Mouse (Mus musculus) forebrain, embryonic 14.5 days (tissue): ENCODE measurements around the gene Tbcel. TPM values are rescaled to one million over a fixed set of nuclear protein-coding genes. Genes with fewer than 3 reads are reported as not detected.

Experiments used
- ATAC-seq: fragments of 200-750 bp; cut with Nextera tagmentation; 2 replicates; pipeline ENCODE4 v1.8.0; 2017; ENCODE audit warnings: mild to moderate bottlenecking, moderate library complexity
- DNase-seq: peaks from one replicate; pipeline ENCODE4 v3.0.0-alpha.2; 2015; ENCODE audit warnings: low spot score
- H3K27ac ChIP-seq: fragments of 300-500 bp; sonication (generic); 2 replicates; pipeline ENCODE4 v1.5.1; 2014; ENCODE audit warnings: low read depth, mild to moderate bottlenecking, control low read depth, low read length, moderate library complexity
- H3K27me3 ChIP-seq: fragments of 300-500 bp; sonication (generic); replicated peaks from 2 replicates; pipeline ENCODE4 v1.6.1; 2014; ENCODE audit warnings: low read length, control low read depth, mixed read lengths; ENCODE audit not compliant: control insufficient read depth, insufficient read depth
- H3K36me3 ChIP-seq: fragments of 300-500 bp; sonication (generic); 2 replicates; pipeline ENCODE4 v1.6.1; 2014; ENCODE audit warnings: low read length, control low read depth; ENCODE audit not compliant: control insufficient read depth, insufficient read depth
- H3K4me1 ChIP-seq: fragments of 300-500 bp; sonication (generic); 2 replicates; pipeline ENCODE4 v1.6.1; 2014; ENCODE audit warnings: antibody characterized with exemption, low read length, control low read depth; ENCODE audit not compliant: control insufficient read depth, insufficient read depth
- H3K4me2 ChIP-seq: fragments of 300-500 bp; sonication (generic); 2 replicates; pipeline ENCODE4 v1.6.1; 2014; ENCODE audit warnings: mild to moderate bottlenecking, control low read depth, low read length
- H3K4me3 ChIP-seq: fragments of 300-500 bp; sonication (generic); 2 replicates; pipeline ENCODE4 v1.5.1; 2014; ENCODE audit warnings: low read depth, low read length, control low read depth
- H3K9ac ChIP-seq: fragments of 300-500 bp; sonication (generic); 2 replicates; pipeline ENCODE4 v1.6.1; 2014; ENCODE audit warnings: mild to moderate bottlenecking, low read length, control low read depth, moderate library complexity
- H3K9me3 ChIP-seq: fragments of 300-500 bp; sonication (generic); replicated peaks from 2 replicates; pipeline ENCODE4 v1.6.1; 2016; ENCODE audit warnings: low read length, control low read depth, mixed read lengths; ENCODE audit not compliant: control insufficient read depth
- WGBS: fragments of 180-500 bp; shearing (Covaris S2); extraction: QIAGEN DNeasy Blood & Tissue Kit; methylation state at CpG from one replicate; pipeline ENCODE4 v1.1.7; 2014; 5-methylcytosine and 5-hydroxymethylcytosine counted together
- polyA plus RNA-seq: library from polyadenylated mRNA; unstranded; fragments of >200 nt; fragmentation: Nextera tagmentation; extraction: Ambion mirVana; gene quantifications from 2 replicates; pipeline ENCODE4 v1.2.1, GENCODE M21; 2014

Tbcel gene
- polyA plus RNA-seq, 1 experiment from 2014 or later: 5.6 TPM

DNA sequence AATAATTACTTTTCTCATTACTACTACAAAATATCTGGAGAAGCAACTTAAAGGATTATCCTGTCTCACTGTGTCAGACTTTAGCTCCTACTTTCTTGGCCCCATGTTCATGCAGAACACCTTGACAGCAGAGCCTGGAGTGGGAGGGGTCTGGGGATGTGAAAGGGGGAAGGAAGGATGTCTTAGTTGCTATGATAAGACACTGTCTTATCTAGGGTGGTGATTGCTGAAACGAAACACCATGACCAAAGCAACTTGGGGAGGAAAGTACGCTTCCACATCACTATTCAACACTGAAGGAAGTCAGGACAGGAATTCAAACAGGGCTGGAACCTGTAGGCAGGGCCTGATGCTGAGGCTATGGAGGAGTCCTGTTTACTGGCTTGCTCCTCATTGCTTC lies 11.3 kb downstream of the Tbcel start:
- no peak overlapping the region for H3K4me3 ChIP-seq
- peaks cover 4% of the 10 kb centered on the region for H3K4me1 ChIP-seq
- ATAC-seq (no peak), DNase-seq (no peak)
- H3K9ac ChIP-seq: no peak overlapping the region
- H3K36me3 ChIP-seq: no peaks in the 10 kb centered on the region
- H3K4me2 ChIP-seq: no peak overlapping the region
- H3K27me3 ChIP-seq: no peaks in the 10 kb centered on the region
- H3K27ac ChIP-seq: no peak overlapping the region
- 90% methylated on average over 2 of the region's 2 CpGs for WGBS
- no peaks in the 10 kb centered on the region; the same call in 1 of the 2 replicates for H3K9me3 ChIP-seq

DNA sequence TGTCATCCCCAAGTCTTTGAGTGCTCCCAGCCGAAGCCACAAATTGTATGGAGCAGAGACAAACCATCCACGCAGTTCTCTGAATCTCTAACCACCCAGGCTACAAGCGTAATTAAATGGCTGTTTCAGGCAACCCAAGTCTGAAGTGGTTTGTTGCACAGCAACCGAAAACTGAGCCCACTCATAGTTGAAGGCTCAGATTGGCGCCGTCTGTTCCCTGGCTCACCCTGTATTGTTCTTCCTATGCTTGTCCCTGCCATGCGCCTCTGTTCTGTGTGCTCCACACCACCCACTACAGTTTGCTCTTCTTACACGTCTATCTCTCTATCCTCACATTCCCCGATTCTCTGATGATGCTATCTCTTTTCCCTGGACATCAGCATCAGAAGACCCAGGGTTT lies 15.8 kb downstream of the Tbcel start:
- no peaks in the 10 kb centered on the region; the same call in 1 of the 2 replicates for H3K9me3 ChIP-seq
- no peak overlapping the region for H3K27ac ChIP-seq
- DNase-seq (peak; percentile 67), ATAC-seq (peak; percentile 65)
- no peak overlapping the region for H3K4me3 ChIP-seq
- no peak overlapping the region for H3K4me2 ChIP-seq
- H3K36me3 ChIP-seq: no peaks in the 10 kb centered on the region
- 69% methylated on average over 9 of the region's 9 CpGs for WGBS
- peaks cover 8% of the 10 kb centered on the region for H3K4me1 ChIP-seq
- no peaks in the 10 kb centered on the region for H3K27me3 ChIP-seq
- no peak overlapping the region for H3K9ac ChIP-seq

DNA sequence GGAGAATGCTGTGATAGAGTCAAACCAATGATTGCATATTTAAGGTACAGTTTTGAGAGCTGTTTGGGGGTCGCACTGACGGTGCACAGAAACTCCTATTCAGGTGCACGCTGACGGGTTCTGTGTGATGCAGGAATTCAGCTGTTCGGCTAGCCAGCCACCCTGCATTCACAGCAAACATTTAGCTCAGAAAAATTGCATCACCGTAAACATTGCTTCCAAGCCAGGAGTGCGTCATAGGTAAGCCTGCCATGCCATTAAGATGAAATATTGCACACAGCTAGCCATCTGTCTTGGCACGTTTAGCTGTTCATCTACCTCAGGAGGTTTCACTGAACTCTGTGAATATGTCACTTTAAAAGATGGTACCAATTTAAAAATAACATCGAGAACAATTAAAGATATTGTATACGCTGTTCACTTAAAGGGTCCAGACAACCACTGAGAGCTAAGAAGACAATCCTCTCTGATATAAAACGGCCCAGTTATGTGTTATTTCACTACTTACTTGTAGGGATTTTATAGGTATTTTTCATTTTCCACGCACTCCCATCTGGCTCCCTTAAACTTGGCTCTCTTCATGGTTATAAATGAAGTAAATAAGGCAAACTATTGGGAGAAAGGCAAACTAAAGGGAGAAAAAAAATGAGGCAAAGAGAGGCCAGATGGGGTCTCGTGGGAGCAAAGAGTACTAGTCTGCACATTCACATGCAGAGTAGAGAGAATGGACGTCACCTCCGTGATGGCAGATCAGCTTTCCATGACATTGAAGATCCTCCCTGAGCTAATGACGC lies 16.8 kb downstream of the Tbcel start:
- H3K27me3 ChIP-seq: no peaks in the 10 kb centered on the region
- ATAC-seq: no peak
- WGBS: 74% methylated on average over 16 of the region's 16 CpGs
- H3K36me3 ChIP-seq: no peaks in the 10 kb centered on the region
- H3K4me2 ChIP-seq: no peak overlapping the region
- H3K4me3 ChIP-seq: no peak overlapping the region
- no peak overlapping the region for H3K9ac ChIP-seq
- H3K9me3 ChIP-seq: no peaks in the 10 kb centered on the region
- peak; percentile 52 for DNase-seq
- H3K4me1 ChIP-seq: peaks cover 8% of the 10 kb centered on the region
- H3K27ac ChIP-seq: no peak overlapping the region

DNA sequence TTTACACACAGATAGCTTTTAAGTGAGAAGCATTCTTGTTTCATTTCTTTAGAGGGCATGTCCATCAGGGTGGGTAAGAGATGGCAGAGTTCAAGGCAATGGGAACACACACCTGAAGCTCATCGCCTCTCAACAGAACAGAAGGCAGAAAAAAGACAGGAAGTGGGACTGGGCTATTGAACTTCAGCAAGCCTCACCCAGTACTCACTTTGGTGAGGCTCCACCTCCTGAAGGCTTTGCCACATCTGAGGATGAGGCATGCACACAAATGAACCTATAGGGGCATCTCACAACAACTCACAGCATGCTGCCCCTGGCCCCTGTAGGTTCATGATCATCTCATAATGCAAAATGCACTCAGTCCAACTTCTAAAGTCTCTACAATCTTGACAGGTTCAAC lies 19.5 kb downstream of the Tbcel start:
- Histone ChIP-seq H3K27ac (no peak overlapping the region), H3K36me3 (no peaks in the 10 kb centered on the region), H3K4me1 (peaks cover 8% of the 10 kb centered on the region), H3K9ac (no peak overlapping the region), H3K4me3 (no peak overlapping the region), H3K4me2 (no peak overlapping the region), H3K9me3 (no peaks in the 10 kb centered on the region), H3K27me3 (no peaks in the 10 kb centered on the region)
- no peak for ATAC-seq
- DNase-seq: no peak
- WGBS: 96% methylated on average over 1 of the region's 1 CpGs

DNA sequence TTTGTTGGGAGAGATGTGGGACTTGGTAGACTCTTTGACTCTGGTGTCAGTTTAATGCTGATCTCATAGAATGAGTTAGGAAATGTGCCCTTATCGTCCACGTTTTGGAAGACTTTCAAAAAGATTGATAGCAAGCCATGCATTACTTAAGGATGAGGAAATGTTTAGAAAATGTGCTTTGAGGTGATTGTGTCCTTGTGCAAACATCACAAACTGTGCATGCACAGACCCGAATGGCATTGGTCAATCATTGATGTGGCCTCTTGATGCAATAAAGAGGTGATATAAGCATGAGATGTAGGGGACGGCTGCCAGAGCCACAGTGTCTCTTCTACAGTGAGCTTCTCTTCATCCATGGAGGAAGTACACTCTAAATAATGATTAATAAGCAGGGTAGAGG lies 20.7 kb downstream of the Tbcel start:
- Histone ChIP-seq H3K27me3 (no peaks in the 10 kb centered on the region), H3K4me2 (no peak overlapping the region), H3K4me3 (no peak overlapping the region), H3K9me3 (no peaks in the 10 kb centered on the region), H3K27ac (no peak overlapping the region), H3K4me1 (peaks cover 8% of the 10 kb centered on the region), H3K36me3 (no peaks in the 10 kb centered on the region), H3K9ac (no peak overlapping the region)
- 88% methylated on average over 4 of the region's 4 CpGs for WGBS
- ATAC-seq (no peak), DNase-seq (no peak)

DNA sequence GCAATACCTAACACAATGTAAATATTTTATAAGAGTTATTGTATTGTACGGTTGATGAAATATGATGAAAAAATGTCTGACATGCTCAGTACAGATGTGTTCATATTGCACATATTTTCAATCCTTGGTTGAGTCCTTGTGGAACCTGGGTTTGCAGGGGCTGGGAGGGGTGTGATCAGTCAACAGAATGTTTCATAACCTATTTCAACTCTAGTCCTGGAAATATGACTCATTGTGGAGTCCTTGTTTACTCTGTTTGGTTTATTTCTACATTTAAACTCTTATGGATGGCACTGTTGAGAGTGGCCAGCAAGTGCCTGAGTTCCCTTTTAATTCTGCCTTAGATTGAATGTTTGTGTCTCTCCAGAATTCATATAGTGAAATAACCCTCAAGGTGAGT lies 22.9 kb downstream of the Tbcel start:
- Histone ChIP-seq H3K36me3 (no peaks in the 10 kb centered on the region), H3K4me1 (no peaks in the 10 kb centered on the region), H3K9me3 (no peaks in the 10 kb centered on the region), H3K27me3 (no peaks in the 10 kb centered on the region), H3K4me2 (no peak overlapping the region), H3K9ac (no peak overlapping the region), H3K4me3 (no peak overlapping the region), H3K27ac (no peak overlapping the region)
- DNase-seq (no peak), ATAC-seq (no peak)
- WGBS: 98% methylated on average over 1 of the region's 1 CpGs

DNA sequence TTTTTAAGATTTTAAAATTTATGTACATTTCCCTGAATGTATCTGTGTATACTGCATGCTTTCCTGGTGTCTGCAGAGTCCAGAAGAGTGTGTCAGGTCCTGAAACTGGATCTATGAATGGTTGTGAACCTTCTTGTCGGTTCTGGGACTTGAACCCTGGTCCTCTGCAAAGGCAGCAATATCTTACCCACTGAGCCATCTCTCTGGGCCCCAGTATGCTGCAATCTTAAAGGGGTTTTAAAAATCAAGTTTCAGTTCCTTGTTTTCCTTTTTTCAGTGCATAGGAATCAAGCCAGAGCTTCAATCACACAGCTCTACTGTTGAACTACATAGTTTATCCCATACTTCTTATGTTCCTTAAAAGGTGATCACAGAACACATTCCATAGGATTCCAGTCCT lies 24.7 kb downstream of the Tbcel start:
- H3K4me3 ChIP-seq: no peak overlapping the region
- 91% methylated on average over 1 of the region's 1 CpGs for WGBS
- H3K4me1 ChIP-seq: no peaks in the 10 kb centered on the region
- no peaks in the 10 kb centered on the region for H3K9me3 ChIP-seq
- H3K9ac ChIP-seq: no peak overlapping the region
- no peak overlapping the region for H3K4me2 ChIP-seq
- H3K36me3 ChIP-seq: no peaks in the 10 kb centered on the region
- H3K27ac ChIP-seq: no peak overlapping the region
- H3K27me3 ChIP-seq: no peaks in the 10 kb centered on the region
- ATAC-seq: no peak
- no peak for DNase-seq

DNA sequence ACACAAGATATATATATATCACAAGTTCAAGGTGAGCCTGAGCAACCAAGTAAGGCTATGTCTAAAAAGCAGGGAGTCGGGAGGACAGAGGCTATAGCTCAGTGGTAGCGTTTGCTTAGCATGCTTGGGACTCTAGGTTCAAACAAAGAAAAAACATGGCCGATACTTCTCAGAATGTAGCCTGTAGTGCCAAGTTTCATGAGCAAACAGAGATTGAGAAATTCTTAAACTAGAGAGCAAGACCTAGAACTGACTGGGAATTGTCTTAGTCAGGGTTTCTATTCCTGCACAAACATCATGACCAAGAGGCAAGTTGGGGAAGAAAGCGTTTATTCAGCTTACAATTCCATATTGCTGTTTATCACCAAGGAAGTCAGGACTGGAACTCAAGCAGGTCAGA lies 31.4 kb downstream of the Tbcel start:
- no peaks in the 10 kb centered on the region for H3K27me3 ChIP-seq
- no peak overlapping the region for H3K9ac ChIP-seq
- no peak for DNase-seq
- H3K4me3 ChIP-seq: no peak overlapping the region
- H3K4me1 ChIP-seq: peaks cover 9% of the 10 kb centered on the region
- no peak overlapping the region for H3K27ac ChIP-seq
- 88% methylated on average over 4 of the region's 4 CpGs for WGBS
- no peaks in the 10 kb centered on the region for H3K9me3 ChIP-seq
- no peaks in the 10 kb centered on the region for H3K36me3 ChIP-seq
- H3K4me2 ChIP-seq: no peak overlapping the region
- ATAC-seq: no peak

DNA sequence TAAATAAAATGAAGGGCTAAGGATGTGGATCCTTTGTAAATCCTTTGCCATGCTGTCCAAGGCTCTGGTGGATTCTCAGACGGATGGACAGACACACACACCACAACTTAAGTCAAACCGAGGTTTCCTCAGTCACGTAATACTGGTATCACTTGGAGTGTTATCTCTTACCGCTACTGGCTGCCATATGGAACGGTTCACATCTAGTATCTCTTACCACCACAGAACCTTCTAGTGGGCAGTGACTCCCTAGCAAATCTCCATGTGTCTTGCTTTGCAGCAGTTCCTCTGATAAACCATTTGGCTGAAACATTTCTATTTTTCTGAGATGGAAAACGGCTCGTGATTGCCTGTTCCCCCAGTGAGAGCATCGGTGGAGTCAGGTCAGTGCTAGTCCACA lies 33.4 kb downstream of the Tbcel start:
- 91% methylated on average over 8 of the region's 8 CpGs for WGBS
- ATAC-seq: no peak
- H3K27me3 ChIP-seq: no peaks in the 10 kb centered on the region

More for the DNA sequence above, 33.4 kb downstream of the Tbcel start:
- peaks cover 18% of the 10 kb centered on the region for H3K4me1 ChIP-seq
- H3K9ac ChIP-seq: no peak overlapping the region
- H3K9me3 ChIP-seq: no peaks in the 10 kb centered on the region
- no peak overlapping the region for H3K4me3 ChIP-seq
- H3K36me3 ChIP-seq: 0 out of 2 replicates have a peak, but pooled peaks cover 5% of the 10 kb centered on the region
- no peak overlapping the region for H3K4me2 ChIP-seq
- no peak for DNase-seq
- no peak overlapping the region for H3K27ac ChIP-seq
